Mouse (Mus musculus): Measurements from ENCODE around the gene Hsp90ab1. TPM values are rescaled to one million over a fixed set of nuclear protein-coding genes. Genes with fewer than 3 reads are reported as not detected.

Hsp90ab1 gene
- polyA plus RNA-seq, 1 experiment from 2014 or later, result 1,233 TPM

- Histone ChIP-seq H3K9me3 (ENCODE audit: control insufficient read depth, low read length) (no peaks in the 10 kb centered on the region), H3K9ac (ENCODE audit: low read length) (no peak overlapping the region), H3K27me3 (ENCODE audit: control insufficient read depth, insufficient read depth, low read length) (no peaks in the 10 kb centered on the region), H3K27ac (replicated peaks in 1 of 2; ENCODE audit: control insufficient read depth in 1 of 2, insufficient read depth in 1 of 2, low read depth in 2 of 2, low read length in 2 of 2) (no peak overlapping the region), H3K4me2 (ENCODE audit: low read length) (peak overlapping the region; percentile 80; the same call in 1 of the 2 replicates), H3K4me1 (ENCODE audit: control insufficient read depth in 2 of 2, insufficient read depth in 2 of 2, low read length in 2 of 2) (peaks cover 27 to 42% of the 10 kb centered on the region in 2 experiments), H3K36me3 (ENCODE audit: control insufficient read depth, insufficient read depth, low read length) (no peaks in the 10 kb centered on the region), H3K4me3 (ENCODE audit: control insufficient read depth in 1 of 2, insufficient read depth in 1 of 2, low read depth in 1 of 2, low read length in 2 of 2) (no peak overlapping the region)
- 71% methylated on average over 8 of the region's 8 CpGs for WGBS
- ATAC-seq (ENCODE audit: insufficient number of reproducible peaks, insufficient read depth, low FRiP score, low read depth), result no peak
These were observed 27.2 kb upstream of the Hsp90ab1 start for GRCm38 (mm10) chr17:45600267-45600666.

GRCm38 (mm10) chr17:45599446-45600242, 26.6 kb upstream of the Hsp90ab1 start, which contains the start of gene Slc29a1:
Gene Slc29a1, minus strand, starts transcription at chr17:45599606.
- 19% methylated on average over 32 of the region's 32 CpGs for WGBS
- Histone ChIP-seq H3K4me2 (ENCODE audit: low read length) (peak within 1 kb of the TSS; percentile 80), H3K27ac (replicated peaks in 1 of 2; ENCODE audit: control insufficient read depth in 1 of 2, insufficient read depth in 1 of 2, low read depth in 2 of 2, low read length in 2 of 2) (no peak within 1 kb of the TSS), H3K9me3 (ENCODE audit: control insufficient read depth, low read length) (no peaks in the 10 kb centered on the region), H3K4me3 (ENCODE audit: control insufficient read depth in 1 of 2, insufficient read depth in 1 of 2, low read depth in 1 of 2, low read length in 2 of 2) (peak within 1 kb of the TSS; percentile 44 to 48), H3K36me3 (ENCODE audit: control insufficient read depth, insufficient read depth, low read length) (no peaks in the 10 kb centered on the region), H3K27me3 (ENCODE audit: control insufficient read depth, insufficient read depth, low read length) (no peaks in the 10 kb centered on the region), H3K9ac (ENCODE audit: low read length) (peak within 1 kb of the TSS; percentile 69), H3K4me1 (ENCODE audit: control insufficient read depth in 2 of 2, insufficient read depth in 2 of 2, low read length in 2 of 2) (peaks cover 32 to 48% of the 10 kb centered on the region in 2 experiments)
- ATAC-seq (ENCODE audit: insufficient number of reproducible peaks, insufficient read depth, low FRiP score, low read depth), result no peak

GRCm38 (mm10) chr17:45598891-45599290, 25.8 kb upstream of the Hsp90ab1 start:
- Histone ChIP-seq H3K27me3 (ENCODE audit: control insufficient read depth, insufficient read depth, low read length) (no peaks in the 10 kb centered on the region), H3K9ac (ENCODE audit: low read length) (peak overlapping the region; percentile 69; the same call in 1 of the 2 replicates), H3K4me3 (ENCODE audit: control insufficient read depth in 1 of 2, insufficient read depth in 1 of 2, low read depth in 1 of 2, low read length in 2 of 2) (peak overlapping the region in 1 of 2 experiments; percentile 44; a peak in 2 of 4 replicates), H3K36me3 (ENCODE audit: control insufficient read depth, insufficient read depth, low read length) (no peaks in the 10 kb centered on the region), H3K4me2 (ENCODE audit: low read length) (peak overlapping the region; percentile 80), H3K27ac (replicated peaks in 1 of 2; ENCODE audit: control insufficient read depth in 1 of 2, insufficient read depth in 1 of 2, low read depth in 2 of 2, low read length in 2 of 2) (no peak overlapping the region), H3K9me3 (ENCODE audit: control insufficient read depth, low read length) (no peaks in the 10 kb centered on the region), H3K4me1 (ENCODE audit: control insufficient read depth in 2 of 2, insufficient read depth in 2 of 2, low read length in 2 of 2) (peaks cover 36 to 54% of the 10 kb centered on the region in 2 experiments)
- 55% methylated on average over 3 of the region's 3 CpGs for WGBS
- ATAC-seq (ENCODE audit: insufficient number of reproducible peaks, insufficient read depth, low FRiP score, low read depth), result no peak

- Histone ChIP-seq H3K27me3 (ENCODE audit: control insufficient read depth, insufficient read depth, low read length) (no peaks in the 10 kb centered on the region), H3K27ac (replicated peaks in 1 of 2; ENCODE audit: control insufficient read depth in 1 of 2, insufficient read depth in 1 of 2, low read depth in 2 of 2, low read length in 2 of 2) (no peak overlapping the region), H3K4me3 (ENCODE audit: control insufficient read depth in 1 of 2, insufficient read depth in 1 of 2, low read depth in 1 of 2, low read length in 2 of 2) (no peak overlapping the region), H3K9ac (ENCODE audit: low read length) (no peak overlapping the region), H3K4me1 (ENCODE audit: control insufficient read depth in 2 of 2, insufficient read depth in 2 of 2, low read length in 2 of 2) (peaks cover 40 to 58% of the 10 kb centered on the region in 2 experiments), H3K36me3 (ENCODE audit: control insufficient read depth, insufficient read depth, low read length) (no peaks in the 10 kb centered on the region), H3K9me3 (ENCODE audit: control insufficient read depth, low read length) (no peaks in the 10 kb centered on the region), H3K4me2 (ENCODE audit: low read length) (no peak overlapping the region)
- 95% methylated on average over 2 of the region's 2 CpGs for WGBS
- no peak for ATAC-seq (ENCODE audit: insufficient number of reproducible peaks, insufficient read depth, low FRiP score, low read depth)
These were observed 25.3 kb upstream of the Hsp90ab1 start for GRCm38 (mm10) chr17:45598376-45598775.

- Histone ChIP-seq H3K4me1 (ENCODE audit: control insufficient read depth in 2 of 2, insufficient read depth in 2 of 2, low read length in 2 of 2) (peaks cover 46 to 64% of the 10 kb centered on the region in 2 experiments), H3K9ac (ENCODE audit: low read length) (no peak overlapping the region), H3K4me2 (ENCODE audit: low read length) (no peak overlapping the region), H3K36me3 (ENCODE audit: control insufficient read depth, insufficient read depth, low read length) (no peaks in the 10 kb centered on the region), H3K27ac (replicated peaks in 1 of 2; ENCODE audit: control insufficient read depth in 1 of 2, insufficient read depth in 1 of 2, low read depth in 2 of 2, low read length in 2 of 2) (no peak overlapping the region), H3K4me3 (ENCODE audit: control insufficient read depth in 1 of 2, insufficient read depth in 1 of 2, low read depth in 1 of 2, low read length in 2 of 2) (no peak overlapping the region), H3K27me3 (ENCODE audit: control insufficient read depth, insufficient read depth, low read length) (no peaks in the 10 kb centered on the region), H3K9me3 (ENCODE audit: control insufficient read depth, low read length) (no peaks in the 10 kb centered on the region)
- no peak for ATAC-seq (ENCODE audit: insufficient number of reproducible peaks, insufficient read depth, low FRiP score, low read depth)
- WGBS, result 53% methylated on average over 3 of the region's 3 CpGs
These were observed 24.7 kb upstream of the Hsp90ab1 start for GRCm38 (mm10) chr17:45597787-45598186.

GRCm38 (mm10) chr17:45596631-45597396, 23.7 kb upstream of the Hsp90ab1 start:
- Histone ChIP-seq H3K9ac (ENCODE audit: low read length) (no peak overlapping the region; the same call in 1 of the 2 replicates), H3K27ac (replicated peaks in 1 of 2; ENCODE audit: control insufficient read depth in 1 of 2, insufficient read depth in 1 of 2, low read depth in 2 of 2, low read length in 2 of 2) (peak overlapping the region; percentile 9 to 69; a peak in 3 of 4 replicates), H3K4me1 (ENCODE audit: control insufficient read depth in 2 of 2, insufficient read depth in 2 of 2, low read length in 2 of 2) (peaks cover 52 to 68% of the 10 kb centered on the region in 2 experiments), H3K27me3 (ENCODE audit: control insufficient read depth, insufficient read depth, low read length) (no peaks in the 10 kb centered on the region), H3K4me2 (ENCODE audit: low read length) (0 out of 2 replicates have a peak overlapping the region, but pooled peaks have one; percentile 11), H3K9me3 (ENCODE audit: control insufficient read depth, low read length) (no peaks in the 10 kb centered on the region), H3K4me3 (ENCODE audit: control insufficient read depth in 1 of 2, insufficient read depth in 1 of 2, low read depth in 1 of 2, low read length in 2 of 2) (no peak overlapping the region), H3K36me3 (ENCODE audit: control insufficient read depth, insufficient read depth, low read length) (no peaks in the 10 kb centered on the region)
- 32% methylated on average over 11 of the region's 11 CpGs for WGBS
- peak; percentile 34; the same call in 1 of the 2 replicates for ATAC-seq (ENCODE audit: insufficient number of reproducible peaks, insufficient read depth, low FRiP score, low read depth)

GRCm38 (mm10) chr17:45595736-45596390, 22.8 kb upstream of the Hsp90ab1 start:
- Histone ChIP-seq H3K9ac (ENCODE audit: low read length) (peak overlapping the region; percentile 82), H3K4me1 (ENCODE audit: control insufficient read depth in 2 of 2, insufficient read depth in 2 of 2, low read length in 2 of 2) (peaks cover 48 to 65% of the 10 kb centered on the region in 2 experiments), H3K27me3 (ENCODE audit: control insufficient read depth, insufficient read depth, low read length) (no peaks in the 10 kb centered on the region), H3K4me3 (ENCODE audit: control insufficient read depth in 1 of 2, insufficient read depth in 1 of 2, low read depth in 1 of 2, low read length in 2 of 2) (peak overlapping the region; percentile 68), H3K27ac (replicated peaks in 1 of 2; ENCODE audit: control insufficient read depth in 1 of 2, insufficient read depth in 1 of 2, low read depth in 2 of 2, low read length in 2 of 2) (peak overlapping the region; percentile 3 to 69; a peak in 2 of 4 replicates), H3K9me3 (ENCODE audit: control insufficient read depth, low read length) (no peaks in the 10 kb centered on the region), H3K36me3 (ENCODE audit: control insufficient read depth, insufficient read depth, low read length) (no peaks in the 10 kb centered on the region), H3K4me2 (ENCODE audit: low read length) (peak overlapping the region; percentile 99)
- peak; percentile 0; the same call in 1 of the 2 replicates for ATAC-seq (ENCODE audit: insufficient number of reproducible peaks, insufficient read depth, low FRiP score, low read depth)
- WGBS, result 13% methylated on average over 23 of the region's 23 CpGs

Data from heart, embryonic 14.5 days (tissue).